Mouse (Mus musculus) hindlimb bud, embryonic 11.5 days (tissue): ENCODE measurements around the gene Slc34a1.
A peak's percentile ranks its signal among the peaks of the same experiment; 100 is the strongest.
"Not testable (repeated sequence)": the region's sequence is repeated elsewhere in the genome, so short reads cannot be mapped to it uniquely, and the experiment has no call there.

Source experiments
- DNase-seq: peaks from one replicate; pipeline ENCODE4 v3.0.0-alpha.2; 2012; ENCODE audit warnings: low read depth, low spot score; ENCODE audit errors: extremely low spot score

Gene Slc34a1

GRCm38 (mm10) chr13:55431889-55432685, 34.1 kb downstream of the Slc34a1 start:
- no peak for DNase-seq

- DNase-seq = not testable (repeated sequence)
These were observed 39.2 kb downstream of the Slc34a1 start for GRCm38 (mm10) chr13:55437111-55437629.

GRCm38 (mm10) chr13:55443799-55444285, 45.9 kb downstream of the Slc34a1 start:
- no peak for DNase-seq

GRCm38 (mm10) chr13:55444286-55444936, 46.4 kb downstream of the Slc34a1 start:
- DNase-seq = no peak

GRCm38 (mm10) chr13:55444937-55445315, 46.9 kb downstream of the Slc34a1 start, which contains the start of gene Grk6:
Grk6 (plus strand) TSS chr13:55445072.
- peak; percentile 97 for DNase-seq

- no peak for DNase-seq
These were observed 47.5 kb downstream of the Slc34a1 start for GRCm38 (mm10) chr13:55445361-55446091.

GRCm38 (mm10) chr13:55446483-55447105, 48.6 kb downstream of the Slc34a1 start:
- no peak for DNase-seq

GRCm38 (mm10) chr13:55447543-55447943, 49.6 kb downstream of the Slc34a1 start:
- no peak for DNase-seq

GRCm38 (mm10) chr13:55448131-55448530, 50.1 kb downstream of the Slc34a1 start:
- DNase-seq = no peak

- DNase-seq = no peak
These were observed 51.2 kb downstream of the Slc34a1 start for GRCm38 (mm10) chr13:55449205-55449604.

- DNase-seq = no peak
These were observed 51.9 kb downstream of the Slc34a1 start for GRCm38 (mm10) chr13:55449679-55450441.

GRCm38 (mm10) chr13:55450511-55450980, 52.6 kb downstream of the Slc34a1 start:
- no peak for DNase-seq

- no peak for DNase-seq
These were observed 53.3 kb downstream of the Slc34a1 start for GRCm38 (mm10) chr13:55451296-55451695.

- DNase-seq = no peak
These were observed 54.0 kb downstream of the Slc34a1 start for GRCm38 (mm10) chr13:55451785-55452549.

- no peak for DNase-seq
These were observed 65.0 kb downstream of the Slc34a1 start for GRCm38 (mm10) chr13:55462965-55463364.

GRCm38 (mm10) chr13:55463399-55464026, 65.5 kb downstream of the Slc34a1 start:
- DNase-seq = no peak

- DNase-seq = no peak
These were observed 66.3 kb downstream of the Slc34a1 start, which contains the start of gene Prr7 for GRCm38 (mm10) chr13:55464027-55464884. Prr7 (plus strand) TSS chr13:55464267.

GRCm38 (mm10) chr13:55465184-55465583, 67.2 kb downstream of the Slc34a1 start:
- DNase-seq = no peak
